Mouse (Mus musculus) retina, postnatal 7 days (tissue): ENCODE results near the gene Pth2.

Source experiments
- DNase-seq: peaks from one replicate; pipeline ENCODE4 v3.0.0-alpha.2; 2012; ENCODE audit warnings: low read depth, low spot score

Pth2 gene

GRCm38 (mm10) chr7:45196994-45197393, 16.2 kb downstream of the Pth2 start:
- no peak for DNase-seq

DNA sequence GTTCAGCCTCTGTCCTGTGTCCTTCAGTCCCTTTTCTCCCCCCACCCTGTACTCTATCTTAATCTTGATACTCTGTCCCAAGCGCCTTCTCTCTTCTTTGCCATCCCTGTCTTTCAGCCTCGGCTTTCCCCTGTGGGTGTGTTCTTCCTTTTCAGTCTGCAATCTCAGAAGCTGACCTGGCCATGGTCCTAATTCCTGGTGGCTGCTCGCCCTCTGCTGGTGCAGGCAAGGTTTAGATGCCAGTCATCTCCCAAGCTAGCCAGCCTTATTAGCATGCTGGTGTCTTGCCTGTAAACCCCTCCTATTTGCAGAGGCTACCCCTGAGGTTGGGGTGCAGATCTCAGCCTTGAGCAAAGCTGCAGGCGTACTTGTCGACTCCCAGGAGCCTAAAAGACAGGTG, 17.6 kb downstream of the Pth2 start:
- peak; percentile 79 for DNase-seq

- DNase-seq: no peak
Measured at GRCm38 (mm10) chr7:45198961-45199360, 18.2 kb downstream of the Pth2 start.

GRCm38 (mm10) chr7:45202654-45203053, 21.9 kb downstream of the Pth2 start:
- DNase-seq: no peak

- DNase-seq: peak; percentile 92
Measured at GRCm38 (mm10) chr7:45204380-45205143, 23.8 kb downstream of the Pth2 start, which contains the start of gene Ccdc155. Gene Ccdc155, minus strand, starts transcription at chr7:45204892.

- DNase-seq: no peak
Measured at GRCm38 (mm10) chr7:45208260-45208659, 27.5 kb downstream of the Pth2 start.

DNA sequence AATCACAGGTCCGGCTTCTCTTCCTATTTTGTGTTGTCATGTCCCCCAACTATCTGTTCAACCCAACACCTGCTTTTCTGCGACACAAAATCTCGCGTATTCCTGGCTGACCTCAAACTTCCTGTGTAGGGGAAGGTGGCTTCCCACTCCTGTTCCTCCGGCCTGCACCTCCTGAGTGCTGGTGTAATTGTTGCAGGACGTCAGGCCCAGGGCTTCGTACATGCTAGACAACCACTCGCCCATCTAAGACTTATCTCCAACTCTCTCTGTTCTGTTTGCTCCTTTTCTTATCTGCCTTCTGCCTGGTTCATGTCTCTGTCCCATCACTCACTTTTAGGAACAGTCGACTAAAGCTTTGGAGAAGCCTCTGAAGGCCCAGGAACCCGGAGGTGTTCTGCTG, 30.3 kb downstream of the Pth2 start:
- DNase-seq: no peak

GRCm38 (mm10) chr7:45211851-45212251, 31.1 kb downstream of the Pth2 start, which contains the start of gene Dkkl1:
Gene Dkkl1, minus strand, starts transcription at chr7:45212147.
- DNase-seq: no peak

- no peak for DNase-seq
Measured at GRCm38 (mm10) chr7:45212356-45212755, 31.6 kb downstream of the Pth2 start.

DNA sequence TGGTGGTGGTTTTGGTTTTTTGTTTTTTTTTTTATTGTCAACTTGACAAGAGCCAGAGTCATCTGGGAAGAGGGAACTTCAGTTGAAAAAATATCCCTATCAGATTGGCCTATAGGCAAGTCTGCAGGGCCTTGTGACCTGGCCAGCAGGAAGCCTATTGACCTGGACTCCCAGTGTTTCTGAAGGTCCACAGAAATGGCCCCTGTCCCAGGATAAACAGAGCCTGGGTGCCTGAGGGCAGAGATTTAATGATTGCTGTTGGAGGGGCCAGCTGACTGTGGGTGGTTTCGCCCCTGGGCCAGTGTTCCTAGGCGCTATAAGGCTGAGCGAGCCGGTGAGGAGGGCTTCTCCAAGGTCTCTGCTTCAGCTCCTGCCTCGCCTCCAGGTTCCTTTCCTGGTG, 32.9 kb downstream of the Pth2 start:
- no peak for DNase-seq

GRCm38 (mm10) chr7:45215673-45216441, 35.1 kb downstream of the Pth2 start, which contains the start of gene Tead2:
Gene Tead2, plus strand, starts transcription at chr7:45215753.
- DNase-seq: no peak

- no peak for DNase-seq
Measured at GRCm38 (mm10) chr7:45216442-45217183, 35.8 kb downstream of the Pth2 start.

DNA sequence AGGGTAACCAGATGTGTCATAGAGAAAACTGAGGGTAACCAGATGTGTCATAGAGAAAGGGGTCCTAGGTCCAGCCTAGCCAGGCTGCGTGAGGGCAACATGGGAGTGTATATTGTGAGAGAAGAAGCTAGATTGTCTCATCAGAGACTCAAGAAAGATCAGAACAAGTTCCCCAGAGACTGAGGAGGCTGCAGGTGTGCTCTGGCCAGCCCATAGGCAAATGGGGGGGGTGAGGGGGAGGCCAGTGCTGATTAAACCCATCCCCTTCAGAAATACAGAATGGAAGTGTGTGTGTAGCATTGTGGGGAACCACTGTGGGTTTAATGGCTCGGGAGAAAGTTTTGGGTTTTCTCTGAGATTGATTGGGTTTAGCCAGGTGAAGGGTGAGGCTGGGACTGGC, 40.9 kb downstream of the Pth2 start:
- no peak for DNase-seq

DNA sequence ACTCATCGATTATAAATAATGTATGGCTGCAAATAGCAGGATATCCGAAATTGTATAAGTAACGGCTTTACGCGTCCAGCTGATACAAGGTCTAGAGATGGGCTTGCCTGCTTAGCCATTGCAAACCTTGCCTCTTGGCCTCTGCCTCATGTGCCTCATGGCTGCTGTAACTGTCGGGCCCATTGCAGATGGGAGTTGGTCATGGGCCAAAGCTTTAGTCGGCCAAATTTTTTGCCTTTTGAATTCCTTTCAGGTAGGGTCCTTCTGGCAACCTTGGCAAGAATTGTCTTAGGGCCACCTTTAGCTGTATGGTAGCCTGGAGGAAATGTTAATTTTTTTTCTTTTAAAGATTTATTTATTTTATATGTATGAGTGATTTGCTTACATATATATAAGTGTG, 44.0 kb downstream of the Pth2 start:
- DNase-seq: no peak

DNA sequence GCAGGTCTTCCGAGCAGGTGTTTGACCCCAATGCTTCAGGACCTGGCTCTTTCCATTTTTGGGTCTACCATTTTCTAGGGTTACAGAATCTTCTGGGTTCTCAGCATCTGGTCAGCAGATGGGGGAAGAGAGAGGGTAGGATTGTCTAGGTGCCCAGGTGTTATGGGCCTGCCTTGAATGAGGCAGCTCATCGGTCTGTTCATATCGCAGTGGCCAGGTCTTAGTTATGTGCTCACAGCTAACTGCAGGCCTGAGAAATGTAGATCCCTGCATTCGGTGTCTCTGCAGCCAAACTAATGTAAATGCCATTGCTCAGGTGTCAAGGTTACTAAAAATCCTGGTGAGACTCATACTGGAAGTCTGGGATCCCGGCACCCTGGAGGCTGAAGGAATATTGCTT, 45.6 kb downstream of the Pth2 start:
- DNase-seq: no peak

DNA sequence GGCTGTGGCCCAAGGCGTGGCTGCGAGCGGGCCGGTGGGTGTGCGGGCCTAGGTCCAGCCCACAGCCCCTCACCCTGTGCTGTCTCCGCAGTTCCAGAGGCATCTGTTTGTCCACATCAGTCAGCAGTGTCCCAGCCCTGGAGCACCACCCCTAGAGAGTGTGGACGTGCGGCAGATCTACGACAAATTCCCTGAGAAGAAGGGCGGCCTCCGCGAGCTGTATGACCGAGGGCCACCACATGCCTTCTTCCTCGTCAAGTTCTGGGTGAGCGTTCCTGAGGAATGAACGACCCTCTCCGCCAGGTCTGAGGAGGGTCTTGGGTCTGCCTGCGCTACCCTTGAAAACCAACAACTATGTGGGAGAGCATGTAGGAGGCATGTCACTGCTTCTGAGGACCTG, 47.8 kb downstream of the Pth2 start:
- no peak for DNase-seq

- DNase-seq: no peak
Measured at GRCm38 (mm10) chr7:45229046-45229445, 48.3 kb downstream of the Pth2 start.

GRCm38 (mm10) chr7:45229459-45230203, 48.8 kb downstream of the Pth2 start:
- DNase-seq: no peak

DNA sequence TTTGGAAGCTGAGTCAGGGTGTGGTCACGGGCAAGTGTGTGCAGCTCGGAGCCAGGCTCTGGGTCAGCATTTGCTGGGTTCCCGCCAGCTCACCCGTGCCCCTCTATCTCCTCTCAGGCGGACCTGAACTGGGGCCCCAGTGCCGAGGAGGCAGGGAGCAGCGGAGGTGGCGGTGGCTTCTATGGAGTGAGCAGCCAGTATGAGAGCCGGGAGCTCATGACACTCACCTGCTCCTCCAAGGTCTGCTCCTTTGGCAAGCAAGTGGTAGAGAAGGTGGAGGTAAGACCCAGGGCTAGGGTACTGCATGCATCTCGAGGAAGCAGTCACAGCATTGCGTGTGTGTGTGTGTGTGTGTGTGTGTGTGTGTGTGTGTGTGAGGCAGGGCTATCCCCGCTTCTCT, 50.4 kb downstream of the Pth2 start:
- no peak for DNase-seq
